Mouse (Mus musculus): ENCODE results near the gene Gm10803.

The Gm10803 gene

DNA sequence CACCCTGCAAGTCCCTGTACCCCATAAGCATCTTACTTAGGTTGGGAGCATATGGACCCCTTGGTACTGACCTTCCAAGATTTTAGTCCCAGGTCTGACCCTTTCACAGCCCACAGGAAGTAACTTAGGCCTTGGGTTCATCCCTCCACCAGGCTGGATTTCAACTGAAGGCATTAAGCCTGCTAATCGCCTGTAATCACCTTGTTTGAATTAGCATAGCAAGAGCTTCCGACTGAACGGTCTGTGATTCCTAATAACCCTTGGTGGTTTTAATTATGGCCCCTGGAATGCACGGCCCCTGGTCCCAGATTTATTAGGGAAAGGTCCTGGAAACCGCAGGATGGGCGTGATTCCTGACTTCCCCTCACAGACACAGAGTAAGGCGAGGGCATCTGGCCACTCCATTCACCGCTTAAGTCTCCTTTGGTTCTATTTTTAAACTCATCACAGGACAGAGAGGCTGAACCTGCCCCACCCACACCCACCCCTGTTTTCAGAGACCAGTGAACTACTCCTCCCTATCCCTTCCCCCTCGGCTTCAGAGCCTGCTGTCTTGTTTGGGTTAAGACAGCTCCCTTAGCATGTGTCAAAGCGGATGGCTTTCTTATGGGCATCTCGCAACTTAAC lies 31.9 kb downstream of the Gm10803 start:
- DNase-seq (ENCODE audit: low read depth): no peak

DNA sequence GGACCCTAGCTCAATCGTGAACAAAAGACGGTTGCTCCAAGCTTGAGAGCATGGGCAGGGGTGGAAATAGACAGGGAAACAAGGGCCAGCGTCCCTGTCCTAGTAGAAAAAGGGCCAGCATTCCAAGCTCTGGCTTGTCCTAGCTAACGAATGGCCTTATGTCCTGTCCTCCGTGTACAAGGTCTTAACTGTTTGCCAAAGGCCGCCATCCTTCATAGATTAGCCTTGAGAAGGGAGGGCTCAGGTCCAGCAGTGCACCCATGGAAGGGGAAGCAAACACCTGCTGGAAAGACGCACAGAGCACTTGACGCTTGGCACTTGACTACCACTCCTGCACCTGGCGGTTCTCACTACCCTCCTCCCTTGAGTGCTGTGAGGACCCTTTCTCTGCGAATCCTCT lies 32.8 kb downstream of the Gm10803 start:
- DNase-seq (ENCODE audit: low read depth): no peak

DNA sequence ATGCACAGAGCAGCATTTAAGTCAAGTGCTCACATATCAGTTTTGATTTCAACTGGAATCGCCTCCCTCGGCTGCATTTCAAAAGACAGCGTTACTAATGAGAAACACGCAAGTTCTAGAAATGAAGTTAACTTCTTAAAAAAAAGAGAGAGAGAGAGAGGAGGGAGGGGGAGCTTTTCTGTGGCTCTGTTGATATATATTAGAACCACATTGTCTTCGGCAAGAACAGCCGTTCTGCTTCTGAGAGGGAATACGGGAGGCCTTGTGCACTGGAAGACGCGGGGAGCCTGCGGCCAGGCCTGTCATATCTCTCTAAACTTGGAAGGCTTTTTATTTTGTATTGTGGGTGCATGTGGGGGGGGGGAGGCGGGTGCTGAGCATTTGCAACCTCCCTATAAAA lies 36.8 kb downstream of the Gm10803 start:
- no peak for DNase-seq (ENCODE audit: low read depth)

DNA sequence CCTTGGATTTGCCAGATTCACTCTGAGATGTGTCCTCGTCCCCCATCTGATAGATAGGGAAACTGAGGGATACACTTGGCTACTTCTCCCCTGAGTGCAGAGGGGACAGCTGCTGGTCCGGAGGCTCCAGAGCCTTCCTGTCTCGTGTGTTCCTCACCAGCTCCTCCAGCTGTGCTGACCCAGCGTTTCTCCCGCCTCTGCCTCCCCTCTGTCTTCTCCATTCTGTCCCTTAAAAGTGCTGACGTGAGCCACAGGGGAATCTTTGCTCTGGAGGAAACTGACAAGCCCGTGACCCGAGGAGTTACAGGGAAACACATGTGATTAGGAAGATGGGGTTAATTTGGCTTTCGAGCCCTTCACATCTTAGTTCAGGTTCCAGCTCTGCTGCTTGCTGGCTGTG lies 39.4 kb downstream of the Gm10803 start:
- DNase-seq (ENCODE audit: low read depth): no peak

DNA sequence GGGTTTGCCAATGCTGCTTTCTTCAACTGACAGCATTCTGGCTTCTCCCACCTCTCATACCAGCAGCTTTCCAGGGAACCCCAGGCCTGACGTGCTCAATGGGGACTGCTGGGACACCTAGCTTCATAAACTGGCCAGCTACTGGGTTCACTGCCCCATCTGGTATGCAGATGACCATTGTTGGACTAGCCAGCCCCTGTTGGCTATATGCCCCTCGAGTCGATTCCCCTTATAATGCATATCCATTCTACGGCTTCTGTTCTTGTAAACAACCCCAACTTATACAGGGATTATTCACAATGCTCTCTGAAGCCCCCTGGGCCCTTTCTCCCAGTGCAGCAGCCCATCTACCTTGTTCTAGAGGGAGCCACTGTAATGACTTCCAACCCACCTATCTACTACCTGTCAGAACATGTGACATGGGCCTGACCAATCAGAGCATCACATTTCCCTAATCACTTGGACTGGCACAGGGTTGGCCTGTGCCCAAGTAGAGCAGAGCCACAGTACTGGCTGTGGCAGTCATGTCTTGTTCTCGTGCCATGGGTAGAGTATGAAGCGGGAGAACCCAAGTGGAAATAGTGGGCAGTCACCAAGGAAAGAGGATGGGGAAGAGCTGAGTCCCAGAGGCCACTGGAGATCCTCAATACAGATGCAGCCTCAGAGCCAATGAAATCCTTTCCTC lies 44.4 kb downstream of the Gm10803 start:
- no peak for DNase-seq (ENCODE audit: low read depth)

DNA sequence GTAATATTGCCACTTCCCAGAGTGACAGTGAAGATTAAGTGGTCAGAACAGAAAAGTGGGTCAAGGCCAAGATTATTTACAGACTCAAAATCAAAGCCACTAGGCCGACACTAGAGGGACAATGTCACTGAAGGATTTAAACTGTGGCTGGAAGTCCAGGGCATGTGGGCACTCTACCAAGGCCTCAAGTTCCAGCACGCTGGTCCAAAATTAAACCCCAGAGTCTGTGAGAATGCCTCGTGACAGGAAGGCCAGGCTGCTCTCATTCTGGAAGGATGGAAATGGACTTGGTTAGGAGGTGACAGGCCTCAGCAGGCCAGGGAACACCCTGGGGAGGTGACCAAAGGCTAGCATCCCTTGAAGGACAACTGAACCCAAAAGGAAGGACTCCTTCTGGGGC lies 48.4 kb downstream of the Gm10803 start:
- no peak for DNase-seq (ENCODE audit: low read depth)

DNA sequence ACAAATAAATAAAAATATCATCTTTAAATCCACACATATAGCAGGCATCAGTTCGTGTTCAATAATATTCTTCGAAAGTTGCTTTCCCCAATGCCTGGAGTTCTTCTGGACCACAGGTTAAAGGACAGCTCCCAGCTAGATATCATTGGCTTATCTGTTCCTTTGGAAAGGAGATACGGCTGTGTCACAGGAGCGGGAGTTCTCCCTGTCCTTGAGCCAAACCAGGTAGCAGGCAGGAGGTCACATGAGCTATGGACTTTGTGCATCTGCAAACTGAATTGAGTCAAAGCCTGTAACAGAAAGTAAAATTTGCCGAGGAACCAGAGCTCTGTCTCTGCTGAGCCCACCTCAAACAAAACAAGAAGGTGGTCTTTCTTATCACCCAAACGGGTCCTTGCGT lies 52.7 kb downstream of the Gm10803 start:
- DNase-seq (ENCODE audit: low read depth): no peak
